Mouse (Mus musculus): Measurements from ENCODE around the gene Krt28.

DNA sequence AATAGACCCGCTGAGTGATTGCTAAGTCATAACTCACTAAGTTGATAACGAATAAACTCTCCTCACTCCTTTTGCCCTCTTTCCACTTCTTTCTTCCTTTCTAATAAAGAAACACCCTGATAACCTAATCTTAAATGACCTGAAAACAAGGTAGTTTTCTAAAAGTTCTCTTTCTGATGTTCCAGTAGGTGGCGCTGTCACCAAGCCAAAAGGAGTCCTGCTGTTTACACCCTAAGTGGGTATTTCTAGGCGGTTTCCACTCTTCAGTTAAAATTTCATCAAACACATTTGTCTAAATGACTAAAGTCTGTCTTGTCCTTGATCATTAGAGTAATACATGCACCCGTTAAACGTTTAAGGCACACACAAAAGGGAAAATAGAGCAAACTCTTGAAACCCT, 38.5 kb upstream of the Krt28 start:
- TF ChIP-seq CTCF (IDR thresholded peaks at IDR 0.05) (peak; percentile 75), EP300 (IDR thresholded peaks at IDR 0.05) (no peak)
